Mouse (Mus musculus): ENCODE results near the gene Rab3il1. TPM values are rescaled to one million over a fixed set of nuclear protein-coding genes. Genes with fewer than 3 reads are reported as not detected.

The Rab3il1 gene
- total and polyA plus RNA-seq, 3 experiments, result 1.0 to 1.4 TPM; not detected in 1

GRCm38 (mm10) chr19:10056686-10057085, 55.2 kb downstream of the Rab3il1 start:
- Histone ChIP-seq H3K9me3 (replicated peaks; ENCODE audit: insufficient read depth, low read length) (no peaks in the 10 kb centered on the region), H3K4me3 (ENCODE audit: control insufficient read depth in 1 of 2, insufficient read depth in 1 of 2, low read depth in 2 of 2, low read length in 2 of 2) (no peak overlapping the region), H3K27ac (ENCODE audit: control insufficient read depth, low read depth, low read length) (no peak overlapping the region), H3K9ac (ENCODE audit: control insufficient read depth, low read depth, low read length, poor library complexity, severe bottlenecking) (no peak overlapping the region), H3K36me3 (ENCODE audit: control insufficient read depth in 1 of 2, insufficient read depth in 2 of 2, low read length in 2 of 2) (peaks cover 0 to 5% of the 10 kb centered on the region in 2 experiments; a peak in 2 of 4 replicates), H3K4me1 (ENCODE audit: control insufficient read depth in 1 of 2, insufficient read depth in 2 of 2, low read length in 2 of 2) (peaks cover 8 to 9% of the 10 kb centered on the region in 2 experiments), H3K79me2 (ENCODE audit: control insufficient read depth, insufficient read depth, low read length, poor library complexity) (no peaks in the 10 kb centered on the region), H3K27me3 (ENCODE audit: control insufficient read depth in 1 of 2, insufficient read depth in 2 of 2, low read length in 2 of 2) (no peaks in the 10 kb centered on the region)
- no peak for DNase-seq (ENCODE audit: low read depth, low spot score)
- no peak for TF ChIP-seq NELFE (IDR thresholded peaks at IDR 0.05; ENCODE audit: low read depth, low read length)
- no peak for TF ChIP-seq MAFK (IDR thresholded peaks at IDR 0.05; ENCODE audit: borderline replicate concordance, low read depth, low read length)
- TF ChIP-seq MXI1 (IDR thresholded peaks at IDR 0.05; ENCODE audit: low read depth, low read length), result no peak
- no peak for TF ChIP-seq ZMIZ1 (IDR thresholded peaks at IDR 0.05; ENCODE audit: low read depth, low read length)
- TF ChIP-seq ZNF384 (IDR thresholded peaks at IDR 0.05; ENCODE audit: low read depth, low read length), result no peak
- TF ChIP-seq ZC3H11A (IDR thresholded peaks at IDR 0.05; ENCODE audit: low read depth, low read length), result no peak
- no peak for TF ChIP-seq TAL1 (IDR thresholded peaks at IDR 0.05; ENCODE audit: low read length)
- TF ChIP-seq TCF12 (IDR thresholded peaks at IDR 0.05; ENCODE audit: low read depth, low read length), result no peak
- no peak for TF ChIP-seq MYC (IDR thresholded peaks at IDR 0.05; ENCODE audit: low read depth, low read length)
- TF ChIP-seq SIN3A (IDR thresholded peaks at IDR 0.05; ENCODE audit: low read length), result no peak
- no peak for TF ChIP-seq UBTF (IDR thresholded peaks at IDR 0.05; ENCODE audit: borderline replicate concordance, insufficient read depth, low read depth, low read length)
- TF ChIP-seq USF2 (IDR thresholded peaks at IDR 0.05; ENCODE audit: borderline replicate concordance in 1 of 2, insufficient read depth in 1 of 2, low read depth in 1 of 2, low read length in 2 of 2), result no peak
- no peak for TF ChIP-seq JUND (IDR thresholded peaks at IDR 0.05; ENCODE audit: low read depth, low read length)

- Histone ChIP-seq H3K79me2 (ENCODE audit: control insufficient read depth, insufficient read depth, low read length, poor library complexity) (no peaks in the 10 kb centered on the region), H3K4me3 (ENCODE audit: control insufficient read depth in 1 of 2, insufficient read depth in 1 of 2, low read depth in 2 of 2, low read length in 2 of 2) (no peak overlapping the region), H3K27ac (ENCODE audit: control insufficient read depth, low read depth, low read length) (no peak overlapping the region), H3K36me3 (ENCODE audit: control insufficient read depth in 1 of 2, insufficient read depth in 2 of 2, low read length in 2 of 2) (peaks cover 0 to 5% of the 10 kb centered on the region in 2 experiments; a peak in 2 of 4 replicates), H3K9me3 (replicated peaks; ENCODE audit: insufficient read depth, low read length) (no peaks in the 10 kb centered on the region), H3K27me3 (ENCODE audit: control insufficient read depth in 1 of 2, insufficient read depth in 2 of 2, low read length in 2 of 2) (no peaks in the 10 kb centered on the region), H3K9ac (ENCODE audit: control insufficient read depth, low read depth, low read length, poor library complexity, severe bottlenecking) (no peak overlapping the region), H3K4me1 (ENCODE audit: control insufficient read depth in 1 of 2, insufficient read depth in 2 of 2, low read length in 2 of 2) (peaks cover 8 to 9% of the 10 kb centered on the region in 2 experiments)
- TF ChIP-seq EP300 (IDR thresholded peaks at IDR 0.05; ENCODE audit: low read depth in 1 of 2, low read length in 2 of 2), result no peak
- no peak for TF ChIP-seq ZNF384 (IDR thresholded peaks at IDR 0.05; ENCODE audit: low read depth, low read length)
- no peak for DNase-seq (ENCODE audit: low read depth, low spot score)
Observed at GRCm38 (mm10) chr19:10057486-10058351, 56.2 kb downstream of the Rab3il1 start.

All from MEL (cell line).